Mouse (Mus musculus) gastrocnemius, postnatal 14 days (tissue): ENCODE results near the gene Ccdc73. TPM values are rescaled to one million over a fixed set of nuclear protein-coding genes. Genes with fewer than 3 reads are reported as not detected.

Source experiments
- total RNA-seq, 2 experiments: library from RNA; stranded (reverse); gene quantifications; 2 replicates each; pipeline ENCODE4 v1.2.3; 2021

The Ccdc73 gene
- total RNA-seq, 2 experiments from 2014 or later: 4.0 to 4.4 TPM

Other genes with a start within 250 kb of the Ccdc73 start
- gene Tcp11l1, start 155.6 kb upstream of the Ccdc73 start, total RNA-seq: 1 to 10 TPM; 4.5 TPM
- not detected for gene Pin1rt1, start 151.4 kb upstream of the Ccdc73 start, total RNA-seq
- 1 to 10 TPM in 1 of 2 experiments, under 1 TPM in 1; 0.97 to 1.7 TPM for gene Depdc7, start 124.9 kb upstream of the Ccdc73 start, total RNA-seq
- gene Qser1, start 51.0 kb upstream of the Ccdc73 start, total RNA-seq: 10 to 100 TPM; 27.2 to 28.4 TPM
- 1 to 10 TPM in 1 of 2 experiments, under 1 TPM in 1; 0.51 to 1.3 TPM for gene Prrg4, start 17.9 kb upstream of the Ccdc73 start, total RNA-seq
- 100 to 1,000 TPM; 100 to 102 TPM for gene Eif3m, start 149.3 kb downstream of the Ccdc73 start, total RNA-seq
- not detected for gene Gm11060, start 224.2 kb downstream of the Ccdc73 start, total RNA-seq